In genomic region chr14:61836965-61837364, GRCm38 (mm10) we compare ENCODE assay signal across 20 mouse cellular contexts.
DNase-seq lines count a peak whose midpoint lies in the region; ATAC-seq lines count a peak whose summit lies in the region.
"Had no signal": no experiment of that assay in that cellular context is flagged by ENCODE, and none has a peak within 500 bp of the region (broad histone marks: within the 10 kb centered on the region; RNA-seq: fewer than 3 reads in every experiment).

No protein-coding gene starts in this region.

- H3K27me3 ChIP-seq in megakaryocyte, embryonic 14.5 days (replicated peaks): no peaks in the 10 kb centered on the region
- no peaks in the 10 kb centered on the region for H3K27me3 ChIP-seq in limb, embryonic 10.5 days (ENCODE audit: low read depth, poor library complexity, severe bottlenecking)
- H3K27me3 ChIP-seq: embryonic facial prominence, embryonic 13.5 days; neural tube, embryonic 12.5 days had no signal

- H3K27ac ChIP-seq in limb, embryonic 10.5 days: peak overlapping the region; percentile 73
- H3K27ac ChIP-seq: embryonic facial prominence, embryonic 13.5 days; left cerebral cortex, adult 2 months; neural tube, embryonic 12.5 days had no signal

- ATAC-seq in megakaryocyte, adult 5-6 weeks (ENCODE audit: poor library complexity, severe bottlenecking): no peak
- ATAC-seq: CD4-positive, CD25-positive, alpha-beta regulatory T cell, adult 4 months; hindbrain, embryonic 16.5 days; midbrain, embryonic 16.5 days had no signal

- H3K9me3 ChIP-seq in megakaryocyte, embryonic 14.5 days: peaks cover 19% of the 10 kb centered on the region
- H3K9me3 ChIP-seq in limb, embryonic 10.5 days (replicated peaks): no peaks in the 10 kb centered on the region
- H3K9me3 ChIP-seq: embryonic facial prominence, embryonic 13.5 days; neural tube, embryonic 12.5 days had no signal

- H3K4me3 ChIP-seq in megakaryocyte, embryonic 14.5 days (replicated peaks): peak overlapping the region; percentile 24
- no peak overlapping the region for H3K4me3 ChIP-seq in limb, embryonic 10.5 days
- H3K4me3 ChIP-seq: embryonic facial prominence, embryonic 13.5 days; left cerebral cortex, adult 2 months; neural tube, embryonic 12.5 days had no signal

- 88% methylated on average over 4 of the region's 4 CpGs for WGBS in limb, embryonic 10.5 days

- H3K4me1 ChIP-seq in megakaryocyte, embryonic 14.5 days: peaks cover 21% of the 10 kb centered on the region
- peaks cover 31% of the 10 kb centered on the region for H3K4me1 ChIP-seq in limb, embryonic 10.5 days
- H3K4me1 ChIP-seq: neural tube, embryonic 12.5 days had no signal

- intact Hi-C loops in heart, postnatal 14 days (cut with DNase I): no loop called here
- intact Hi-C loops in left cerebral cortex, postnatal 36 days (cut with DNase I): no loop called here

- H3K36me3 ChIP-seq in megakaryocyte, embryonic 14.5 days (replicated peaks; ENCODE audit: low read length): no peaks in the 10 kb centered on the region
- H3K36me3 ChIP-seq in limb, embryonic 10.5 days: no peaks in the 10 kb centered on the region
- H3K36me3 ChIP-seq: embryonic facial prominence, embryonic 13.5 days; neural tube, embryonic 12.5 days had no signal

- peak; percentile 52 for DNase-seq in heart, adult 11 months
- DNase-seq in heart, postnatal 14 days: no peak
- no peak for DNase-seq in limb, embryonic 10.5 days (ENCODE audit: low spot score)
- no peak for DNase-seq in left cerebral cortex, postnatal 36 days (ENCODE audit: low spot score in 2 of 2)
- no peak for DNase-seq in natural killer cell, adult 2 months (ENCODE audit: low spot score in 2 of 2)
- DNase-seq: adrenal gland, postnatal 14 days; cerebellum, adult 18-20 months; cerebellum, postnatal 10 days; gastrocnemius, postnatal 10 days; kidney, adult 2 months; kidney, postnatal 10 days; lung, postnatal 14 days had no signal
